Mouse (Mus musculus): ENCODE results near the gene Mief2.

GRCm38 (mm10) chr11:60697561-60697960 is 30.6 kb upstream of the Mief2 start:
- TF ChIP-seq GATA1 (IDR thresholded peaks at IDR 0.05; ENCODE audit: borderline replicate concordance, low read length) (no peak), FLI1 (IDR thresholded peaks at IDR 0.05; ENCODE audit: low read length) (no peak)

Data from megakaryocyte, embryonic 14.5 days (primary cell).